Mouse (Mus musculus): ENCODE measurements around the gene Dpp6.

- TF ChIP-seq CTCF (IDR thresholded peaks at IDR 0.05) (no peak), EP300 (IDR thresholded peaks at IDR 0.05; ENCODE audit: insufficient read depth, low read depth, low read length) (no peak)
These were observed 334.0 kb downstream of the Dpp6 start for GRCm38 (mm10) chr5:27151017-27151416.
